11 mouse cellular contexts compared by ENCODE assay signal in genomic region chr11:61964611-61965010, GRCm38 (mm10).
"Had no signal": no experiment of that assay in that cellular context is flagged by ENCODE, and none has a peak within 500 bp of the region (broad histone marks: within the 10 kb centered on the region; RNA-seq: fewer than 3 reads in every experiment).

No protein-coding gene starts in this region.

- ATAC-seq: intestine, embryonic 15.5 days; midbrain, embryonic 16.5 days had no signal

- H3K27ac ChIP-seq: intestine, embryonic 15.5 days; limb, embryonic 10.5 days; lung, embryonic 15.5 days; midbrain, embryonic 12.5 days; stomach, postnatal 0 days had no signal

- H3K9ac ChIP-seq: intestine, embryonic 15.5 days; lung, embryonic 15.5 days; midbrain, embryonic 12.5 days had no signal

- H3K36me3 ChIP-seq: intestine, embryonic 15.5 days; limb, embryonic 10.5 days; lung, embryonic 15.5 days; midbrain, embryonic 12.5 days had no signal

- H3K4me3 ChIP-seq: intestine, embryonic 15.5 days; limb, embryonic 10.5 days; lung, embryonic 15.5 days; midbrain, embryonic 12.5 days had no signal

- H3K4me1 ChIP-seq: intestine, embryonic 15.5 days; limb, embryonic 10.5 days; lung, embryonic 15.5 days; midbrain, embryonic 12.5 days had no signal

- H3K4me2 ChIP-seq: intestine, embryonic 15.5 days; lung, embryonic 15.5 days; midbrain, embryonic 12.5 days had no signal

- H3K9me3 ChIP-seq: intestine, embryonic 15.5 days; limb, embryonic 10.5 days; lung, embryonic 15.5 days; midbrain, embryonic 12.5 days had no signal

- DNase-seq: kidney, adult 18-20 months; kidney, postnatal 10 days; kidney, postnatal 4 days; thymus, adult 18-20 months; thymus, postnatal 14 days had no signal

- H3K27me3 ChIP-seq: intestine, embryonic 15.5 days; lung, embryonic 15.5 days had no signal
